Mouse (Mus musculus): Measurements from ENCODE around the gene Dpf2.
A peak's percentile ranks its signal among the peaks of the same experiment; 100 is the strongest.

GRCm38 (mm10) chr19:5872931-5873556 is 39.8 kb downstream of the Dpf2 start:
- TF ChIP-seq CTCF (IDR thresholded peaks at IDR 0.05; ENCODE audit: borderline replicate concordance, control insufficient read depth, extremely low read depth, insufficient read depth, low read length, poor library complexity) (peak; percentile 11; the same call in 1 of the 2 replicates), POLR2A (IDR thresholded peaks at IDR 0.05; ENCODE audit: control insufficient read depth, extremely low read depth, insufficient read depth, low read length, poor library complexity) (no peak)
